Mouse (Mus musculus) heart, embryonic 11.5 days (tissue): ENCODE results near the gene Pdcl. TPM values are rescaled to one million over a fixed set of nuclear protein-coding genes. Genes with fewer than 3 reads are reported as not detected.
A peak's percentile ranks its signal among the peaks of the same experiment; 100 is the strongest.

Experiments
- ATAC-seq: fragments of 200-750 bp; cut with Nextera tagmentation; replicated peaks from 2 replicates; pipeline ENCODE4 v1.8.0; 2017; ENCODE audit warnings: moderate library complexity; ENCODE audit not compliant: insufficient number of reproducible peaks, low FRiP score, low TSS enrichment
- H3K27ac ChIP-seq: fragments of 300-500 bp; sonication (generic); 2 replicates; pipeline ENCODE4 v1.5.1; 2014; ENCODE audit warnings: mild to moderate bottlenecking, low read depth, low read length
- H3K27me3 ChIP-seq: fragments of 300-500 bp; sonication (generic); 2 replicates; pipeline ENCODE4 v1.6.1; 2014; ENCODE audit warnings: mild to moderate bottlenecking, low read length, mixed read lengths; ENCODE audit not compliant: control insufficient read depth, insufficient read depth
- H3K36me3 ChIP-seq: fragments of 300-500 bp; sonication (generic); 2 replicates; pipeline ENCODE4 v1.6.1; 2014; ENCODE audit warnings: mild to moderate bottlenecking, low read length, moderate library complexity, mixed read lengths; ENCODE audit not compliant: control insufficient read depth, insufficient read depth
- H3K4me1 ChIP-seq: fragments of 300-500 bp; sonication (generic); 2 replicates; pipeline ENCODE4 v1.6.1; 2014; ENCODE audit warnings: low read length; ENCODE audit not compliant: control insufficient read depth, insufficient read depth
- H3K4me2 ChIP-seq: fragments of 300-500 bp; sonication (generic); 2 replicates; pipeline ENCODE4 v1.6.1; 2014; ENCODE audit warnings: mild to moderate bottlenecking, moderate library complexity
- H3K4me3 ChIP-seq: fragments of 300-500 bp; sonication (generic); 2 replicates; pipeline ENCODE4 v1.5.1; 2014; ENCODE audit warnings: low read depth, low read length
- H3K9ac ChIP-seq: fragments of 300-500 bp; sonication (generic); 2 replicates; pipeline ENCODE4 v1.6.1; 2014; ENCODE audit warnings: mild to moderate bottlenecking, low read depth, low read length, moderate library complexity
- H3K9me3 ChIP-seq: fragments of 300-500 bp; sonication (generic); replicated peaks from 2 replicates; pipeline ENCODE4 v1.6.1; 2016; ENCODE audit warnings: low read length; ENCODE audit not compliant: control insufficient read depth
- WGBS: fragments of 180-500 bp; shearing (Covaris S2); extraction: QIAGEN DNeasy Blood & Tissue Kit; methylation state at CpG from one replicate; pipeline ENCODE4 v1.1.7; 2014; ENCODE audit not compliant: insufficient replicate concordance; 5-methylcytosine and 5-hydroxymethylcytosine counted together
- polyA plus RNA-seq: library from polyadenylated mRNA; unstranded; fragments of >200 nt; fragmentation: Nextera tagmentation; extraction: Ambion mirVana; gene quantifications from 2 replicates; pipeline ENCODE4 v1.2.1, GENCODE M21; 2014

Pdcl gene
- polyA plus RNA-seq: 35.8 and 37.6 TPM in 2 replicates

- Histone ChIP-seq H3K4me1 (peaks cover 7% of the 10 kb centered on the region; the same call in 1 of the 2 replicates), H3K4me2 (peak within 1 kb of the TSS; percentile 78), H3K27me3 (no peaks in the 10 kb centered on the region), H3K27ac (peak within 1 kb of the TSS; percentile 96), H3K9ac (peak within 1 kb of the TSS; percentile 82), H3K4me3 (peak within 1 kb of the TSS; percentile 54), H3K36me3 (peaks cover 14% of the 10 kb centered on the region), H3K9me3 (no peaks in the 10 kb centered on the region)
- WGBS: under 1% methylated on average over 42 of the region's 42 CpGs
- ATAC-seq: peak; percentile 100
These were observed at the start of gene Pdcl for GRCm38 (mm10) chr2:37358633-37359540. TSS of gene Pdcl (minus strand) at chr2:37359332.

- H3K27ac ChIP-seq: no peak overlapping the region
- 79% methylated on average over 1 of the region's 1 CpGs for WGBS
These were observed 36.4 kb upstream of the Pdcl start for GRCm38 (mm10) chr2:37395539-37395938.

GRCm38 (mm10) chr2:37382921-37383320, 23.8 kb upstream of the Pdcl start:
- H3K9me3 ChIP-seq: no peaks in the 10 kb centered on the region
- WGBS: 94% methylated on average over 9 of the region's 9 CpGs
- H3K36me3 ChIP-seq: peaks cover 6% of the 10 kb centered on the region; the same call in 1 of the 2 replicates
- H3K27me3 ChIP-seq: no peaks in the 10 kb centered on the region
- no peak overlapping the region for H3K4me3 ChIP-seq
- H3K27ac ChIP-seq: no peak overlapping the region
- H3K4me1 ChIP-seq: no peaks in the 10 kb centered on the region
- no peak for ATAC-seq
- no peak overlapping the region for H3K4me2 ChIP-seq
- H3K9ac ChIP-seq: no peak overlapping the region

More at GRCm38 (mm10) chr2:37395539-37395938, 36.4 kb upstream of the Pdcl start:
- Histone ChIP-seq H3K4me1 (no peaks in the 10 kb centered on the region), H3K9ac (no peak overlapping the region), H3K9me3 (no peaks in the 10 kb centered on the region), H3K36me3 (peaks cover 12% of the 10 kb centered on the region), H3K4me2 (no peak overlapping the region), H3K4me3 (no peak overlapping the region), H3K27me3 (no peaks in the 10 kb centered on the region)
- no peak for ATAC-seq

GRCm38 (mm10) chr2:37380189-37380588, 21.1 kb upstream of the Pdcl start:
- no peak for ATAC-seq

GRCm38 (mm10) chr2:37376018-37376417, 16.9 kb upstream of the Pdcl start:
- no peak overlapping the region for H3K27ac ChIP-seq
- H3K9ac ChIP-seq: no peak overlapping the region
- no peak overlapping the region for H3K4me2 ChIP-seq
- ATAC-seq: no peak
- H3K36me3 ChIP-seq: peaks cover 6% of the 10 kb centered on the region; the same call in 1 of the 2 replicates
- H3K4me3 ChIP-seq: no peak overlapping the region
- no peaks in the 10 kb centered on the region for H3K27me3 ChIP-seq
- no peaks in the 10 kb centered on the region for H3K9me3 ChIP-seq
- WGBS: 72% methylated on average over 1 of the region's 1 CpGs
- H3K4me1 ChIP-seq: no peaks in the 10 kb centered on the region

More at GRCm38 (mm10) chr2:37380189-37380588, 21.1 kb upstream of the Pdcl start:
- no peak overlapping the region for H3K27ac ChIP-seq
- no peak overlapping the region for H3K4me3 ChIP-seq
- H3K9me3 ChIP-seq: no peaks in the 10 kb centered on the region
- peaks cover 9% of the 10 kb centered on the region; the same call in 1 of the 2 replicates for H3K36me3 ChIP-seq
- no peaks in the 10 kb centered on the region for H3K27me3 ChIP-seq
- no peak overlapping the region for H3K4me2 ChIP-seq
- no peak overlapping the region for H3K9ac ChIP-seq
- 79% methylated on average over 2 of the region's 2 CpGs for WGBS
- H3K4me1 ChIP-seq: no peaks in the 10 kb centered on the region

GRCm38 (mm10) chr2:37370651-37371050, 11.5 kb upstream of the Pdcl start:
- no peak overlapping the region for H3K4me3 ChIP-seq
- ATAC-seq: no peak
- 90% methylated on average over 2 of the region's 2 CpGs for WGBS
- H3K4me1 ChIP-seq: no peaks in the 10 kb centered on the region
- no peaks in the 10 kb centered on the region for H3K27me3 ChIP-seq
- no peak overlapping the region for H3K9ac ChIP-seq
- H3K9me3 ChIP-seq: no peaks in the 10 kb centered on the region
- H3K27ac ChIP-seq: no peak overlapping the region
- H3K4me2 ChIP-seq: no peak overlapping the region
- peaks cover 4% of the 10 kb centered on the region; the same call in 1 of the 2 replicates for H3K36me3 ChIP-seq

- H3K4me3 ChIP-seq: no peak overlapping the region
- WGBS: 91% methylated on average over 2 of the region's 2 CpGs
- no peak for ATAC-seq
- peak overlapping the region; percentile 78 for H3K4me2 ChIP-seq
- H3K4me1 ChIP-seq: peaks cover 6% of the 10 kb centered on the region; the same call in 1 of the 2 replicates
- H3K9me3 ChIP-seq: no peaks in the 10 kb centered on the region
- no peak overlapping the region for H3K27ac ChIP-seq
- peaks cover 7% of the 10 kb centered on the region for H3K36me3 ChIP-seq
- H3K9ac ChIP-seq: no peak overlapping the region
- no peaks in the 10 kb centered on the region for H3K27me3 ChIP-seq
These were observed 776 bp upstream of the Pdcl start for GRCm38 (mm10) chr2:37359908-37360307.

- WGBS: 82% methylated on average over 5 of the region's 5 CpGs
- Histone ChIP-seq H3K9ac (no peak overlapping the region), H3K27ac (no peak overlapping the region), H3K4me2 (no peak overlapping the region), H3K9me3 (no peaks in the 10 kb centered on the region), H3K27me3 (no peaks in the 10 kb centered on the region), H3K4me3 (no peak overlapping the region), H3K4me1 (peaks cover 7% of the 10 kb centered on the region; the same call in 1 of the 2 replicates), H3K36me3 (peaks cover 32% of the 10 kb centered on the region)
- ATAC-seq: no peak
These were observed 3.6 kb downstream of the Pdcl start for GRCm38 (mm10) chr2:37355571-37355970.
